Mouse (Mus musculus): ENCODE data around the gene Nuak2.

DNA sequence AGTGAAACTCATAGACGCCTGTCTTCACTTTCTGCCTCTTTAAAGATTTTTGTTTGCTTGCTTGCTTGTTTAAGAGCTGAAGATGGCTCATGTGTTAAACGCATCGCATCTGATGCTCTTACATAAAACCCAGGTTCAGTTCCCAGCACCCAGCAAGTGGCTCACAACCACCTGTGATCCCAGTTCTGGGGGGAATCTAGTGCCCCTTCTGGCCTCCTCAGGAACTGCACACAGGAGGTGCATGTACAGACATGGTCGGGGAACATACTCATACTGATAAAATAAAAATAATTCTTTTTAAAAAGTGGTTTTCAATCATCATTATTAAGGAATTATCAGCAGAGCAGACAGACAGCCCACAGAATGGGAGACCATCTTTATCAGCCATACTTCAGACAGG lies 35.1 kb downstream of the Nuak2 start:
- TF ChIP-seq CTCF (IDR thresholded peaks at IDR 0.05; ENCODE audit: extremely low read depth, insufficient read length, insufficient replicate concordance, low read depth, low read length) (no peak), POLR2A (IDR thresholded peaks at IDR 0.05; ENCODE audit: low read depth, low read length) (no peak)
